Mouse (Mus musculus) lung, adult 2 months (tissue): Measurements from ENCODE around the gene Crcp.

Experiments
- CTCF ChIP-seq: fragments of 200-500 bp; IDR thresholded peaks from 2 replicates; pipeline ENCODE4 v1.5.1; 2011; ENCODE audit warnings: mild to moderate bottlenecking, low read length, control low read depth; ENCODE audit not compliant: insufficient read depth
- POLR2A ChIP-seq: fragments of 200-500 bp; IDR thresholded peaks from 2 replicates; pipeline ENCODE4 v1.6.1; 2011; ENCODE audit warnings: low read depth, mild to moderate bottlenecking, control low read depth, low read length, borderline replicate concordance; ENCODE audit errors: extremely low read depth

- TF ChIP-seq POLR2A (no peak), CTCF (no peak)
Observed at GRCm38 (mm10) chr5:130027134-130027533, 2.0 kb upstream of the Crcp start.
